Mouse (Mus musculus): ENCODE data around the gene Sap30l.
A peak's percentile ranks its signal among the peaks of the same experiment; 100 is the strongest.

Gene Sap30l

GRCm38 (mm10) chr11:57800971-57801765 is at the start of gene Sap30l:
Sap30l (plus strand) TSS chr11:57801637.
- DNase-seq, result peak; percentile 98

- DNase-seq, result no peak
Measured at GRCm38 (mm10) chr11:57753538-57754203, 47.8 kb upstream of the Sap30l start.

GRCm38 (mm10) chr11:57758621-57759020 is 42.8 kb upstream of the Sap30l start:
- peak in 1 of 2 experiments; percentile 35 for DNase-seq

- DNase-seq, result no peak
Measured at GRCm38 (mm10) chr11:57760509-57761058, 40.9 kb upstream of the Sap30l start.

GRCm38 (mm10) chr11:57761347-57761746 is 40.1 kb upstream of the Sap30l start:
- DNase-seq, result no peak

- DNase-seq, result no peak
Measured at GRCm38 (mm10) chr11:57764124-57764523, 37.3 kb upstream of the Sap30l start.

- DNase-seq, result no peak
Measured at GRCm38 (mm10) chr11:57766617-57767016, 34.8 kb upstream of the Sap30l start.

- no peak for DNase-seq
Measured at GRCm38 (mm10) chr11:57767171-57767570, 34.3 kb upstream of the Sap30l start.

GRCm38 (mm10) chr11:57770776-57771175 is 30.7 kb upstream of the Sap30l start:
- DNase-seq, result no peak

GRCm38 (mm10) chr11:57771676-57772075 is 29.8 kb upstream of the Sap30l start:
- DNase-seq, result no peak

GRCm38 (mm10) chr11:57773479-57773878 is 28.0 kb upstream of the Sap30l start:
- DNase-seq, result no peak

- no peak for DNase-seq
Measured at GRCm38 (mm10) chr11:57773936-57774335, 27.5 kb upstream of the Sap30l start.

- no peak for DNase-seq
Measured at GRCm38 (mm10) chr11:57775868-57776267, 25.6 kb upstream of the Sap30l start.

GRCm38 (mm10) chr11:57776546-57776945 is 24.9 kb upstream of the Sap30l start:
- DNase-seq, result no peak

- peak in 1 of 2 experiments; percentile 61 for DNase-seq
Measured at GRCm38 (mm10) chr11:57778349-57778748, 23.1 kb upstream of the Sap30l start.

- DNase-seq, result no peak
Measured at GRCm38 (mm10) chr11:57779824-57780223, 21.6 kb upstream of the Sap30l start.

GRCm38 (mm10) chr11:57786616-57787418 is 14.6 kb upstream of the Sap30l start:
- DNase-seq, result peak in 1 of 2 experiments; percentile 42

- peak in 1 of 2 experiments; percentile 43 for DNase-seq
Measured at GRCm38 (mm10) chr11:57787913-57788312, 13.5 kb upstream of the Sap30l start.

GRCm38 (mm10) chr11:57790866-57791535 is 10.4 kb upstream of the Sap30l start:
- no peak for DNase-seq

- no peak for DNase-seq
Measured at GRCm38 (mm10) chr11:57795086-57795485, 6.4 kb upstream of the Sap30l start.

- DNase-seq, result no peak
Measured at GRCm38 (mm10) chr11:57797828-57798227, 3.6 kb upstream of the Sap30l start.

- no peak for DNase-seq
Measured at GRCm38 (mm10) chr11:57799456-57799855, 2.0 kb upstream of the Sap30l start.
